Mouse (Mus musculus) intestine, embryonic 14.5 days (tissue): ENCODE data around the gene Kdelr3. TPM values are rescaled to one million over a fixed set of nuclear protein-coding genes. Genes with fewer than 3 reads are reported as not detected.

Source experiments
- ATAC-seq: fragments of 200-750 bp; cut with Nextera tagmentation; replicated peaks from 2 replicates; pipeline ENCODE4 v1.8.0; 2017; ENCODE audit warnings: low read depth, moderate number of reproducible peaks, moderate TSS enrichment, moderate library complexity; ENCODE audit not compliant: low FRiP score, low TSS enrichment
- DNase-seq: peaks from one replicate; pipeline ENCODE4 v3.0.0-alpha.2; 2018; ENCODE audit warnings: low spot score
- H3K27ac ChIP-seq: fragments of 300-500 bp; sonication (generic); 2 replicates; pipeline ENCODE4 v1.5.1; 2014; ENCODE audit warnings: low read depth, mild to moderate bottlenecking, control low read depth
- H3K27me3 ChIP-seq: fragments of 300-500 bp; sonication (generic); replicated peaks from 2 replicates; pipeline ENCODE4 v1.6.1; 2014; ENCODE audit warnings: low read length, control low read depth; ENCODE audit not compliant: control insufficient read depth, insufficient read depth
- H3K36me3 ChIP-seq: fragments of 300-500 bp; sonication (generic); 2 replicates; pipeline ENCODE4 v1.6.1; 2014; ENCODE audit warnings: low read length, control low read depth; ENCODE audit not compliant: control insufficient read depth, insufficient read depth
- H3K4me1 ChIP-seq: fragments of 300-500 bp; sonication (generic); replicated peaks from 2 replicates; pipeline ENCODE4 v1.6.1; 2014; ENCODE audit warnings: low read length, control low read depth, mixed read lengths; ENCODE audit not compliant: control insufficient read depth, insufficient read depth
- H3K4me2 ChIP-seq: fragments of 300-500 bp; sonication (generic); 2 replicates; pipeline ENCODE4 v1.6.1; 2014; ENCODE audit warnings: low read length
- H3K4me3 ChIP-seq: fragments of 300-500 bp; sonication (generic); 2 replicates; pipeline ENCODE4 v1.5.1; 2014; ENCODE audit warnings: low read depth, low read length, control low read depth, mixed read lengths
- H3K9ac ChIP-seq: fragments of 300-500 bp; sonication (generic); 2 replicates; pipeline ENCODE4 v1.6.1; 2014; ENCODE audit warnings: mild to moderate bottlenecking, low read length
- H3K9me3 ChIP-seq: fragments of 300-500 bp; sonication (generic); 2 replicates; pipeline ENCODE4 v1.6.1; 2016; ENCODE audit warnings: low read length, control low read depth; ENCODE audit not compliant: control insufficient read depth
- WGBS: fragments of 180-500 bp; shearing (Covaris S2); extraction: QIAGEN DNeasy Blood & Tissue Kit; methylation state at CpG from one replicate; pipeline ENCODE4 v1.1.7; 2014; 5-methylcytosine and 5-hydroxymethylcytosine counted together
- microRNA-seq: library from miRNA; unstranded; fragments of <30 nt; microRNA quantifications from one replicate; pipeline ENCODE4, GENCODE M21; 2016
- polyA plus RNA-seq: library from polyadenylated mRNA; unstranded; fragments of >200 nt; fragmentation: Nextera tagmentation; extraction: Ambion mirVana; gene quantifications from 2 replicates; pipeline ENCODE4 v1.2.1, GENCODE M21; 2014

Kdelr3 gene
- polyA plus RNA-seq, 1 experiment from 2014 or later: 55.0 TPM

DNA sequence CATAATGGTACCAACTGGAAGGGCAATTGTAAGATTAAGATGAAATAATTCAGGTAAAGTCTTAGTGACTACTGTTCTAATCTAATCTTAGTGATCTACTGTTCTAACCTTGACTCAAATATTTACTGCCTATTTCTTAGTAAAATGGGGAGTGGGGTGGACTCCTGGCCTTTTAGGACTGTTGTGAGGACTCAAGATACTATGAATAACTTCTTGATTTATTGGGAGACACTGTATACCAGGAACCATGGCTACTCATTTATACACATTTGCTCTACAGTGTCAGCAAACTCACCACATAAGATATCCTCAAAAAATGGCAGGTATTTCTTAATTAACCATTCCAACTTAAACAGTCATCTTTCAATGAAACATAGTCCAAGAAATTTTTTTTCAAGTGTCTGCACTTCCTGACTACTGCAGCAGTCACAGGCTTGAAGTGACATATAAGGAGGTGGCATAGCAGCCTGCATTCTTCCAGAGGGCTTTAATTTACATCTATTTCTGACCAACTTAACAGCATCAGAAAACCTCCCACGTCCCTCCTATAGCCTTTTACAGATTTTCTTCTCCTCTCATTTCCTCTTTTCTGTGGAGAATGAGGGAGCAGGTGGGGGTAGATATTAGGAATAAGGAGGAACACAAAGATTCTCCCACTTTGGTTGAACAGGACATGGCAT lies 59.5 kb downstream of the Kdelr3 start:
- H3K27me3 ChIP-seq: no peaks in the 10 kb centered on the region
- no peaks in the 10 kb centered on the region for H3K4me1 ChIP-seq
- H3K36me3 ChIP-seq: no peaks in the 10 kb centered on the region
- no peaks in the 10 kb centered on the region for H3K9me3 ChIP-seq
- ATAC-seq (no peak), DNase-seq (no peak)
- H3K4me2 ChIP-seq: no peak overlapping the region
- no peak overlapping the region for H3K9ac ChIP-seq
- no peak overlapping the region for H3K4me3 ChIP-seq
- H3K27ac ChIP-seq: no peak overlapping the region
- 68% methylated on average over 1 of the region's 1 CpGs for WGBS

GRCm38 (mm10) chr15:79576947-79577346 lies 60.7 kb downstream of the Kdelr3 start:
- 90% methylated on average over 2 of the region's 2 CpGs for WGBS
- Histone ChIP-seq H3K4me3 (no peak overlapping the region), H3K4me2 (no peak overlapping the region), H3K27ac (no peak overlapping the region), H3K27me3 (no peaks in the 10 kb centered on the region), H3K36me3 (no peaks in the 10 kb centered on the region), H3K4me1 (no peaks in the 10 kb centered on the region), H3K9ac (no peak overlapping the region), H3K9me3 (no peaks in the 10 kb centered on the region)
- no peak for ATAC-seq
- no peak for DNase-seq

Small RNA genes within 50 kb of the gene (microRNA-seq; reads per million reads assigned to microRNA genes)
- not detected for gene Gm44302

Other genes with a start within 250 kb of the Kdelr3 start
- gene Baiap2l2, start 230.9 kb upstream of the Kdelr3 start, polyA plus RNA-seq: 4.8 and 9.4 TPM in 2 replicates
- gene Pla2g6, start 188.0 kb upstream of the Kdelr3 start, polyA plus RNA-seq: 17.0 and 20.7 TPM in 2 replicates
- gene Maff, start 169.8 kb upstream of the Kdelr3 start, polyA plus RNA-seq: 6.4 and 8.9 TPM in 2 replicates
- gene Tmem184b, start 112.8 kb upstream of the Kdelr3 start, polyA plus RNA-seq: 53.0 and 56.6 TPM in 2 replicates
- 64.4 and 78.1 TPM in 2 replicates for gene Csnk1e, start 60.8 kb upstream of the Kdelr3 start, polyA plus RNA-seq
- 0.08 TPM in 1 of 2 replicates, not detected in the other for gene Kcnj4, start 11.2 kb upstream of the Kdelr3 start, polyA plus RNA-seq
- 77.6 and 78.6 TPM in 2 replicates for gene Ddx17, start 30.3 kb downstream of the Kdelr3 start, polyA plus RNA-seq
- 2.0 and 2.6 TPM in 2 replicates for gene Dmc1, start 88.7 kb downstream of the Kdelr3 start, polyA plus RNA-seq
- gene Fam227a, start 142.5 kb downstream of the Kdelr3 start, polyA plus RNA-seq: 1.3 and 1.9 TPM in 2 replicates
- 36.0 and 39.3 TPM in 2 replicates for gene Cby1, start 142.8 kb downstream of the Kdelr3 start, polyA plus RNA-seq
- gene Tomm22, start 154.4 kb downstream of the Kdelr3 start, polyA plus RNA-seq: 244 and 272 TPM in 2 replicates
- gene Josd1, start 171.5 kb downstream of the Kdelr3 start, polyA plus RNA-seq: 13.8 and 16.1 TPM in 2 replicates
- gene Gtpbp1, start 174.4 kb downstream of the Kdelr3 start, polyA plus RNA-seq: 33.1 and 35.1 TPM in 2 replicates
- gene Sun2, start 226.1 kb downstream of the Kdelr3 start, polyA plus RNA-seq: 4.6 and 5.4 TPM in 2 replicates